Mouse (Mus musculus) megakaryocyte, embryonic 14.5 days (primary cell): ENCODE measurements at regions not wholly inside any gene's neighbourhood (a gene's known extent, or its start where the extent isn't known, plus 50 kb on each side); places are given as distances from the start of the nearest gene placed in this dataset.

ENCODE experiments used
- FLI1 ChIP-seq: IDR thresholded peaks from 2 replicates; pipeline ENCODE4 v1.6.1; 2012; ENCODE audit warnings: low read length, inconsistent platforms, mixed read lengths
- GATA1 ChIP-seq: IDR thresholded peaks from 3 replicates; pipeline ENCODE4 v1.6.1; 2012; ENCODE audit warnings: mixed read lengths, low read length, inconsistent platforms, borderline replicate concordance

DNA sequence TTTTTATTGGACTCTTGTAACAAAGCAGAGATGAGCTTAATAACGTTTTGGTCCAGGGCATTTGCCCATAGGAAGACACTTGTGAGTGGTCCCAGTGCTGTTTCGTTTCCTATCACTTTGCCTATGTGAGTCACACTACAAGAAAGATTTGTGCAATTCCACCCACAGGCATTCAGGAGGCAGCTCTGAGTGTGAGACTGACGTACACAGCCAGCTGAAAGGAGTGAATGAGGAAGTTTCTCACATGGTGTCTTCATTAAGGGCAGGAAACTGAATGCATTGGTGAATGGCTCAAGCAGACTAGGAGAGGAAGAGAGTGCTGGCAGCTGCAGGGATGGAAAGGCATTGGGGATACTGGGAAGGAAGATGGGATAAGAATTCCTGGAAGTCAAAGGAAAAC is 230.5 kb upstream of the Fam241a start:
- TF ChIP-seq GATA1 = no peak
- no peak for TF ChIP-seq FLI1
